Mouse (Mus musculus): ENCODE measurements around the gene Ptprf. TPM values are rescaled to one million over a fixed set of nuclear protein-coding genes. Genes with fewer than 3 reads are reported as not detected.

The Ptprf gene
- polyA plus RNA-seq, 1 experiment from 2014 or later: 79.8 TPM

GRCm38 (mm10) chr4:118229035-118229770, 62.0 kb downstream of the Ptprf start:
- Histone ChIP-seq H3K36me3 (peaks cover 99% of the 10 kb centered on the region), H3K4me2 (no peak overlapping the region), H3K27ac (peak overlapping the region; percentile 57), H3K9me3 (no peaks in the 10 kb centered on the region), H3K4me3 (no peak overlapping the region), H3K27me3 (no peaks in the 10 kb centered on the region), H3K4me1 (peaks cover 13% of the 10 kb centered on the region), H3K9ac (no peak overlapping the region)
- 55% methylated on average over 6 of the region's 6 CpGs for WGBS
- ATAC-seq (ENCODE audit: insufficient number of reproducible peaks, insufficient read depth, low FRiP score, low TSS enrichment, low read depth): no peak

GRCm38 (mm10) chr4:118227398-118227797, 63.8 kb downstream of the Ptprf start:
- no peak overlapping the region for H3K4me2 ChIP-seq
- H3K36me3 ChIP-seq: peaks cover 100% of the 10 kb centered on the region
- WGBS: 77% methylated on average over 12 of the region's 12 CpGs

GRCm38 (mm10) chr4:118221261-118221660, 69.9 kb downstream of the Ptprf start:
- WGBS: 79% methylated on average over 7 of the region's 7 CpGs
- H3K27ac ChIP-seq: no peak overlapping the region
- H3K4me2 ChIP-seq: no peak overlapping the region
- no peaks in the 10 kb centered on the region for H3K9me3 ChIP-seq
- ATAC-seq (ENCODE audit: insufficient number of reproducible peaks, insufficient read depth, low FRiP score, low TSS enrichment, low read depth): no peak
- no peak overlapping the region for H3K9ac ChIP-seq
- H3K4me1 ChIP-seq: no peaks in the 10 kb centered on the region
- no peak overlapping the region for H3K4me3 ChIP-seq
- H3K36me3 ChIP-seq: peaks cover 100% of the 10 kb centered on the region
- H3K27me3 ChIP-seq: no peaks in the 10 kb centered on the region

More at GRCm38 (mm10) chr4:118227398-118227797, 63.8 kb downstream of the Ptprf start:
- no peak overlapping the region for H3K27ac ChIP-seq
- peaks cover 13% of the 10 kb centered on the region for H3K4me1 ChIP-seq
- H3K9me3 ChIP-seq: no peaks in the 10 kb centered on the region
- H3K9ac ChIP-seq: no peak overlapping the region
- H3K27me3 ChIP-seq: no peaks in the 10 kb centered on the region
- no peak for ATAC-seq (ENCODE audit: insufficient number of reproducible peaks, insufficient read depth, low FRiP score, low TSS enrichment, low read depth)
- H3K4me3 ChIP-seq: no peak overlapping the region

- no peaks in the 10 kb centered on the region for H3K9me3 ChIP-seq
- no peak overlapping the region for H3K27ac ChIP-seq
- H3K4me1 ChIP-seq: no peaks in the 10 kb centered on the region
- H3K36me3 ChIP-seq: peaks cover 100% of the 10 kb centered on the region
- ATAC-seq (ENCODE audit: insufficient number of reproducible peaks, insufficient read depth, low FRiP score, low TSS enrichment, low read depth): no peak
- no peak overlapping the region for H3K4me2 ChIP-seq
- no peak overlapping the region for H3K4me3 ChIP-seq
- H3K27me3 ChIP-seq: no peaks in the 10 kb centered on the region
- WGBS: 89% methylated on average over 9 of the region's 9 CpGs
- 0 out of 2 replicates have a peak overlapping the region, but pooled peaks have one; percentile 1 for H3K9ac ChIP-seq
These were observed 70.4 kb downstream of the Ptprf start for GRCm38 (mm10) chr4:118220756-118221155.

- Histone ChIP-seq H3K9ac (no peak overlapping the region), H3K27ac (no peak overlapping the region), H3K36me3 (peaks cover 99% of the 10 kb centered on the region), H3K27me3 (no peaks in the 10 kb centered on the region), H3K4me1 (no peaks in the 10 kb centered on the region), H3K4me3 (no peak overlapping the region), H3K9me3 (no peaks in the 10 kb centered on the region), H3K4me2 (no peak overlapping the region)
- no peak for ATAC-seq (ENCODE audit: insufficient number of reproducible peaks, insufficient read depth, low FRiP score, low TSS enrichment, low read depth)
- WGBS: 81% methylated on average over 6 of the region's 6 CpGs
These were observed 71.7 kb downstream of the Ptprf start for GRCm38 (mm10) chr4:118219487-118219886.

GRCm38 (mm10) chr4:118218521-118218920, 72.7 kb downstream of the Ptprf start:
- no peak overlapping the region for H3K27ac ChIP-seq
- 81% methylated on average over 5 of the region's 5 CpGs for WGBS
- H3K9me3 ChIP-seq: no peaks in the 10 kb centered on the region
- H3K27me3 ChIP-seq: no peaks in the 10 kb centered on the region
- no peak overlapping the region for H3K4me2 ChIP-seq
- H3K9ac ChIP-seq: no peak overlapping the region
- H3K36me3 ChIP-seq: peaks cover 99% of the 10 kb centered on the region
- no peaks in the 10 kb centered on the region for H3K4me1 ChIP-seq
- H3K4me3 ChIP-seq: no peak overlapping the region
- ATAC-seq (ENCODE audit: insufficient number of reproducible peaks, insufficient read depth, low FRiP score, low TSS enrichment, low read depth): no peak

- Histone ChIP-seq H3K4me2 (no peak overlapping the region), H3K9me3 (no peaks in the 10 kb centered on the region), H3K27me3 (no peaks in the 10 kb centered on the region), H3K27ac (no peak overlapping the region), H3K36me3 (peaks cover 99% of the 10 kb centered on the region), H3K9ac (no peak overlapping the region), H3K4me3 (no peak overlapping the region), H3K4me1 (no peaks in the 10 kb centered on the region)
- ATAC-seq (ENCODE audit: insufficient number of reproducible peaks, insufficient read depth, low FRiP score, low TSS enrichment, low read depth): no peak
- WGBS: 79% methylated on average over 17 of the region's 17 CpGs
These were observed 74.2 kb downstream of the Ptprf start for GRCm38 (mm10) chr4:118216726-118217595.

GRCm38 (mm10) chr4:118214891-118215290, 76.3 kb downstream of the Ptprf start:
- no peak overlapping the region for H3K4me2 ChIP-seq
- no peak for ATAC-seq (ENCODE audit: insufficient number of reproducible peaks, insufficient read depth, low FRiP score, low TSS enrichment, low read depth)
- H3K9ac ChIP-seq: no peak overlapping the region
- H3K27me3 ChIP-seq: no peaks in the 10 kb centered on the region
- H3K36me3 ChIP-seq: peaks cover 99% of the 10 kb centered on the region
- H3K9me3 ChIP-seq: no peaks in the 10 kb centered on the region
- H3K27ac ChIP-seq: no peak overlapping the region
- WGBS: 90% methylated on average over 1 of the region's 1 CpGs
- H3K4me1 ChIP-seq: no peaks in the 10 kb centered on the region
- no peak overlapping the region for H3K4me3 ChIP-seq

GRCm38 (mm10) chr4:118206918-118207640, 84.1 kb downstream of the Ptprf start:
- Histone ChIP-seq H3K27ac (no peak overlapping the region; the same call in 1 of the 2 replicates), H3K36me3 (peaks cover 46% of the 10 kb centered on the region), H3K27me3 (no peaks in the 10 kb centered on the region), H3K4me1 (peaks cover 26% of the 10 kb centered on the region), H3K4me3 (no peak overlapping the region), H3K9ac (no peak overlapping the region), H3K9me3 (no peaks in the 10 kb centered on the region), H3K4me2 (no peak overlapping the region)
- no peak for ATAC-seq (ENCODE audit: insufficient number of reproducible peaks, insufficient read depth, low FRiP score, low TSS enrichment, low read depth)
- WGBS: 62% methylated on average over 9 of the region's 10 CpGs

- H3K9ac ChIP-seq: no peak overlapping the region
- no peaks in the 10 kb centered on the region for H3K9me3 ChIP-seq
- no peak overlapping the region for H3K4me3 ChIP-seq
- ATAC-seq (ENCODE audit: insufficient number of reproducible peaks, insufficient read depth, low FRiP score, low TSS enrichment, low read depth): no peak
- no peaks in the 10 kb centered on the region for H3K27me3 ChIP-seq
- H3K4me2 ChIP-seq: no peak overlapping the region
- WGBS: 82% methylated on average over 2 of the region's 2 CpGs
- H3K36me3 ChIP-seq: peaks cover 34% of the 10 kb centered on the region
- peak overlapping the region; percentile 72 for H3K27ac ChIP-seq
- peaks cover 26% of the 10 kb centered on the region for H3K4me1 ChIP-seq
These were observed 85.3 kb downstream of the Ptprf start for GRCm38 (mm10) chr4:118205906-118206305.

- Histone ChIP-seq H3K4me3 (no peak overlapping the region), H3K9ac (no peak overlapping the region), H3K9me3 (no peaks in the 10 kb centered on the region), H3K4me2 (no peak overlapping the region), H3K36me3 (no peaks in the 10 kb centered on the region), H3K27ac (no peak overlapping the region), H3K27me3 (no peaks in the 10 kb centered on the region), H3K4me1 (no peaks in the 10 kb centered on the region)
- ATAC-seq (ENCODE audit: insufficient number of reproducible peaks, insufficient read depth, low FRiP score, low TSS enrichment, low read depth): no peak
- WGBS: 91% methylated on average over 2 of the region's 2 CpGs
These were observed 92.1 kb downstream of the Ptprf start for GRCm38 (mm10) chr4:118199093-118199492.

All from embryonic facial prominence, embryonic 13.5 days (tissue).